Mouse (Mus musculus) layer of hippocampus, adult 9-10 months (tissue): ENCODE data around the gene Asb5.
"Not testable (repeated sequence)": the region's sequence is repeated elsewhere in the genome, so short reads cannot be mapped to it uniquely, and the experiment has no call there.

ENCODE experiments used
- DNase-seq: peaks from one replicate; pipeline ENCODE4 v3.0.0; 2022; ENCODE audit warnings: low spot score

Asb5 gene

GRCm38 (mm10) chr8:54537285-54537684, 7.9 kb downstream of the Asb5 start:
- DNase-seq = no peak

- DNase-seq = no peak
Measured at GRCm38 (mm10) chr8:54541331-54541730, 12.0 kb downstream of the Asb5 start.

- no peak for DNase-seq
Measured at GRCm38 (mm10) chr8:54548383-54548782, 19.0 kb downstream of the Asb5 start.

GRCm38 (mm10) chr8:54550026-54550574, 20.7 kb downstream of the Asb5 start:
- no peak for DNase-seq

GRCm38 (mm10) chr8:54554921-54555320, 25.5 kb downstream of the Asb5 start:
- no peak for DNase-seq

GRCm38 (mm10) chr8:54562137-54562536, 32.8 kb downstream of the Asb5 start:
- DNase-seq = no peak

GRCm38 (mm10) chr8:54565181-54565580, 35.8 kb downstream of the Asb5 start:
- DNase-seq = no peak

- DNase-seq = no peak
Measured at GRCm38 (mm10) chr8:54565603-54566260, 36.4 kb downstream of the Asb5 start.

GRCm38 (mm10) chr8:54567168-54567567, 37.8 kb downstream of the Asb5 start:
- DNase-seq = no peak

- DNase-seq = no peak
Measured at GRCm38 (mm10) chr8:54570618-54571609, 41.5 kb downstream of the Asb5 start.

GRCm38 (mm10) chr8:54581436-54581835, 52.1 kb downstream of the Asb5 start:
- no peak for DNase-seq

GRCm38 (mm10) chr8:54582886-54583285, 53.5 kb downstream of the Asb5 start:
- no peak for DNase-seq

- DNase-seq = no peak
Measured at GRCm38 (mm10) chr8:54594634-54595033, 65.3 kb downstream of the Asb5 start.

GRCm38 (mm10) chr8:54596051-54596450, 66.7 kb downstream of the Asb5 start:
- no peak for DNase-seq

- no peak for DNase-seq
Measured at GRCm38 (mm10) chr8:54596940-54597339, 67.6 kb downstream of the Asb5 start.

- DNase-seq = no peak
Measured at GRCm38 (mm10) chr8:54597386-54597785, 68.0 kb downstream of the Asb5 start.

- DNase-seq = no peak
Measured at GRCm38 (mm10) chr8:54600671-54601251, 71.4 kb downstream of the Asb5 start, which contains the start of gene Spata4. TSS of gene Spata4 (plus strand) at chr8:54600781.

GRCm38 (mm10) chr8:54603440-54603839, 74.1 kb downstream of the Asb5 start:
- no peak for DNase-seq

- DNase-seq = no peak
Measured at GRCm38 (mm10) chr8:54609336-54609735, 80.0 kb downstream of the Asb5 start.

GRCm38 (mm10) chr8:54610238-54610637, 80.9 kb downstream of the Asb5 start:
- DNase-seq = no peak

- not testable (repeated sequence) for DNase-seq
Measured at GRCm38 (mm10) chr8:54616710-54617109, 87.3 kb downstream of the Asb5 start.
